Mouse (Mus musculus) myocyte (in vitro differentiated cells): ENCODE data around the gene Tspan5.

ENCODE experiments used
- CEBPB ChIP-seq: IDR thresholded peaks from 2 replicates; pipeline ENCODE4 v1.6.1; 2011; ENCODE audit warnings: mild to moderate bottlenecking, moderate library complexity; ENCODE audit not compliant: poor library complexity, insufficient read depth, severe bottlenecking
- E2F4 ChIP-seq: IDR thresholded peaks from one replicate; pipeline ENCODE4 v1.6.1; 2011; ENCODE audit warnings: mild to moderate bottlenecking, control low read depth, moderate library complexity; ENCODE audit not compliant: insufficient read depth
- MAX ChIP-seq: IDR thresholded peaks from one replicate; pipeline ENCODE4 v1.6.1; 2011; ENCODE audit warnings: low read depth, mild to moderate bottlenecking, control low read depth
- MYOG ChIP-seq, 3 experiments: IDR thresholded peaks; one replicate each; pipeline ENCODE4 v1.6.1; 2011; ENCODE audit warnings: control low read depth in 2 of 3, low read depth in 2 of 3, mild to moderate bottlenecking in 2 of 3; ENCODE audit not compliant: insufficient read length in 2 of 3, control insufficient read depth in 1 of 3, insufficient read depth in 1 of 3
- POLR2A ChIP-seq: IDR thresholded peaks from one replicate; pipeline ENCODE4 v1.6.1; 2011; ENCODE audit warnings: low read depth, mild to moderate bottlenecking, control low read depth, moderate library complexity; ENCODE audit not compliant: insufficient read length
- POLR2AphosphoS2 ChIP-seq: IDR thresholded peaks from one replicate; pipeline ENCODE4 v1.6.1; 2011; ENCODE audit warnings: low read depth, control low read depth; ENCODE audit not compliant: insufficient read length
- TCF3 ChIP-seq: IDR thresholded peaks from one replicate; pipeline ENCODE4 v1.6.1; 2011; ENCODE audit warnings: low read depth, control low read depth; ENCODE audit not compliant: insufficient read length
- USF1 ChIP-seq: IDR thresholded peaks from one replicate; pipeline ENCODE4 v1.6.1; 2011; ENCODE audit warnings: low read depth, mild to moderate bottlenecking, control low read depth, moderate library complexity

GRCm38 (mm10) chr3:138837651-138838050 is 95.7 kb downstream of the Tspan5 start:
- TF ChIP-seq CEBPB = no peak
- TF ChIP-seq E2F4 = no peak
- TF ChIP-seq POLR2A = no peak
- no peak for TF ChIP-seq TCF3
- TF ChIP-seq MYOG (IDR thresholded peaks at IDR 0.05; ENCODE audit: control insufficient read depth in 1 of 3, insufficient read depth in 1 of 3, insufficient read length in 2 of 3, low read depth in 2 of 3) = no peak
- TF ChIP-seq MAX = no peak
- TF ChIP-seq POLR2AphosphoS2 = no peak
- no peak for TF ChIP-seq USF1
